Mouse (Mus musculus) retina, embryonic 14.5 days (tissue): ENCODE data around the gene Bcas1.

Experiments used
- DNase-seq: peaks from one replicate; pipeline ENCODE4 v3.0.0-alpha.2; 2015; ENCODE audit warnings: low spot score

Gene Bcas1

GRCm38 (mm10) chr2:170418748-170419147, 8.9 kb downstream of the Bcas1 start:
- DNase-seq = peak; percentile 63

GRCm38 (mm10) chr2:170411490-170412168, 16.0 kb downstream of the Bcas1 start:
- peak; percentile 49 for DNase-seq

GRCm38 (mm10) chr2:170410677-170411489, 16.8 kb downstream of the Bcas1 start:
- peak; percentile 57 for DNase-seq

- DNase-seq = no peak
Measured at GRCm38 (mm10) chr2:170406438-170406837, 21.2 kb downstream of the Bcas1 start.

GRCm38 (mm10) chr2:170404781-170405573, 22.7 kb downstream of the Bcas1 start:
- no peak for DNase-seq

GRCm38 (mm10) chr2:170403666-170404385, 23.8 kb downstream of the Bcas1 start:
- DNase-seq = peak; percentile 26

GRCm38 (mm10) chr2:170401211-170401799, 26.3 kb downstream of the Bcas1 start:
- peak; percentile 87 for DNase-seq

- peak; percentile 54 for DNase-seq
Measured at GRCm38 (mm10) chr2:170400666-170401065, 27.0 kb downstream of the Bcas1 start.

GRCm38 (mm10) chr2:170391994-170392393, 35.7 kb downstream of the Bcas1 start:
- no peak for DNase-seq

GRCm38 (mm10) chr2:170388320-170388719, 39.3 kb downstream of the Bcas1 start:
- DNase-seq = no peak

- DNase-seq = no peak
Measured at GRCm38 (mm10) chr2:170385556-170385955, 42.1 kb downstream of the Bcas1 start.

- no peak for DNase-seq
Measured at GRCm38 (mm10) chr2:170384770-170385169, 42.9 kb downstream of the Bcas1 start.

GRCm38 (mm10) chr2:170373391-170373790, 54.3 kb downstream of the Bcas1 start:
- DNase-seq = no peak

- DNase-seq = no peak
Measured at GRCm38 (mm10) chr2:170365676-170366075, 62.0 kb downstream of the Bcas1 start.

GRCm38 (mm10) chr2:170365271-170365670, 62.4 kb downstream of the Bcas1 start:
- no peak for DNase-seq

GRCm38 (mm10) chr2:170356667-170357374, 70.8 kb downstream of the Bcas1 start:
- DNase-seq = peak; percentile 60

- DNase-seq = peak; percentile 93
Measured at GRCm38 (mm10) chr2:170354963-170355367, 72.7 kb downstream of the Bcas1 start.

GRCm38 (mm10) chr2:170352273-170352672, 75.4 kb downstream of the Bcas1 start:
- no peak for DNase-seq

GRCm38 (mm10) chr2:170351847-170352246, 75.8 kb downstream of the Bcas1 start:
- no peak for DNase-seq

- no peak for DNase-seq
Measured at GRCm38 (mm10) chr2:170349784-170350183, 77.9 kb downstream of the Bcas1 start.

GRCm38 (mm10) chr2:170349096-170349495, 78.5 kb downstream of the Bcas1 start:
- no peak for DNase-seq
